Comparison of ENCODE assay signal across 9 mouse cellular contexts in the genomic region with DNA sequence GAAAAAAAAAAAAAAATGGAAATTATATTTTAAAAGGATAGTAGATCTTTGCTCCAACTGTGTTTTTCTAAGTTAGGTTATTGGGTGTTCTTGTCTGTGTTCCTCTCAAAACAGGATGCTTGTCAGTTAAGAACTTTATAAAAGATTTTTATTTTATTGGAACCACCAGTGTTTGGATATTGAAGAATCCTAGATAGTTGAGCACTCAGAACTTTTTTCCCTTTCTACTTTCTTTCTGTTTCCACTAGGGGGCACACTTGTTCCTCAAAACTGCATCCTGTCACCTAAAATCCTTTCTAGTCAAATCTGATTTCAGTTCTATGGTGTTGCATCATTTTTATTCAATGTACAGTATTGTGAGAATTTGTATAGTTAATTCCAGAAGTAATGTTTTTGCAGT. TPM values are rescaled to one million over a fixed set of nuclear protein-coding genes. Genes with fewer than 3 reads are reported as not detected.
DNase-seq lines count a peak whose midpoint lies in the region; ATAC-seq and TF ChIP-seq lines count a peak whose summit lies in the region.
"Had no signal": no experiment of that assay in that cellular context is flagged by ENCODE, and none has a peak within 500 bp of the region (broad histone marks: within the 10 kb centered on the region; RNA-seq: fewer than 3 reads in every experiment).

No protein-coding gene starts in this region.

- H3K4me1 ChIP-seq in ES-Bruce4 (ENCODE audit: control insufficient read depth, insufficient read depth, low read length), result no peaks in the 10 kb centered on the region

- TF ChIP-seq CTCF in layer of hippocampus, adult 2 months (conservative IDR thresholded peaks at IDR 0.05), result peak; percentile 88
- TF ChIP-seq CTCF in ES-Bruce4 (IDR thresholded peaks at IDR 0.05; ENCODE audit: low read depth, low read length), result peak; percentile 6

- intact Hi-C loops in left cerebral cortex, postnatal 36 days (cut with DNase I), result no loop called here

- no peak for TF ChIP-seq POLR2A in ES-Bruce4 (IDR thresholded peaks at IDR 0.05; ENCODE audit: insufficient read depth, low read length)

- TF ChIP-seq EP300 in ES-Bruce4 (IDR thresholded peaks at IDR 0.05; ENCODE audit: insufficient read depth, low read depth, low read length), result no peak

- H3K27me3 ChIP-seq in ES-Bruce4 (ENCODE audit: control insufficient read depth, insufficient read depth, low read length, poor library complexity, severe bottlenecking), result no peaks in the 10 kb centered on the region
- H3K27me3 ChIP-seq: megakaryocyte, embryonic 14.5 days had no signal

- no peak for DNase-seq in layer of hippocampus, adult 2 months (ENCODE audit: low spot score in 2 of 2)
- no peak for DNase-seq in layer of hippocampus, adult 11-12 months (ENCODE audit: low spot score)
- DNase-seq in adipocyte (ENCODE audit: low spot score), result peak; percentile 65
- DNase-seq in lung, postnatal 25 days (ENCODE audit: low spot score), result peak; percentile 26
- DNase-seq in urinary bladder, adult 18-20 months (ENCODE audit: low spot score in 2 of 2), result no peak
- DNase-seq in left cerebral cortex, postnatal 36 days (ENCODE audit: low spot score in 2 of 2), result no peak

- H3K27ac ChIP-seq in layer of hippocampus, adult 2 months, result no peak overlapping the region
- H3K27ac ChIP-seq in ES-Bruce4 (ENCODE audit: insufficient read depth, low read length), result no peak overlapping the region

- H3K9ac ChIP-seq in ES-Bruce4 (ENCODE audit: low read depth, poor library complexity, severe bottlenecking), result no peak overlapping the region

- H3K36me3 ChIP-seq in ES-Bruce4 (ENCODE audit: control insufficient read depth, insufficient read depth, low read length, poor library complexity, severe bottlenecking), result peaks cover 33% of the 10 kb centered on the region

- no peaks in the 10 kb centered on the region for H3K9me3 ChIP-seq in ES-Bruce4 (replicated peaks; ENCODE audit: control insufficient read depth, insufficient read depth, low read length, poor library complexity, severe bottlenecking)
- H3K9me3 ChIP-seq: megakaryocyte, embryonic 14.5 days had no signal

- H3K4me3 ChIP-seq in layer of hippocampus, adult 2 months, result no peak overlapping the region
- H3K4me3 ChIP-seq in ES-Bruce4 (ENCODE audit: low read depth, low read length), result no peak overlapping the region
- H3K4me3 ChIP-seq: megakaryocyte, embryonic 14.5 days had no signal

- no peak for ATAC-seq in megakaryocyte-erythroid progenitor cell, adult 5-6 weeks (replicated peaks; ENCODE audit: low FRiP score, low TSS enrichment, poor library complexity, severe bottlenecking)

RNA-seq across cellular contexts. Expression of gene Mrc2, which starts 51.5 kb away (rescaled TPM):
- total RNA-seq in layer of hippocampus, adult 2 months (2021), result 1 to 10 TPM; 4.1 to 5.7 TPM
- 4.5 and 5.0 TPM in 2 replicates for polyA plus RNA-seq in ES-Bruce4 (2011; ENCODE audit: insufficient read depth, insufficient read length, low read depth, missing spikeins)
- not detected in 2 replicates for total RNA-seq in megakaryocyte-erythroid progenitor cell, adult 5-6 weeks (2014; fragmentation: Nextera tagmentation)
- total RNA-seq in megakaryocyte-erythroid progenitor cell, adult 5-6 weeks (2017), result not detected in 2 replicates
- 10 to 100 TPM in 1 of 2 experiments, 1 to 10 TPM in 1; 4.8 to 10.1 TPM for total RNA-seq in left cerebral cortex, postnatal 36 days (2021)

Comparison
In these comparisons a context has a peak if more than half of its experiments do, and no peak if none do; other contexts are left out.
1. DNase-seq: peak in adipocyte (single experiment) and lung, postnatal 25 days (single experiment); none in layer of hippocampus, adult 2 months (0 of 2), layer of hippocampus, adult 11-12 months (single experiment), urinary bladder, adult 18-20 months (0 of 2) and left cerebral cortex, postnatal 36 days (0 of 2).
2. RNA of gene Mrc2, which starts 51.5 kb away (total RNA-seq): 4.8 to 10.1 TPM in left cerebral cortex, postnatal 36 days and 4.1 to 5.7 TPM in layer of hippocampus, adult 2 months; not detected in megakaryocyte-erythroid progenitor cell, adult 5-6 weeks; every median in the first group is over 4 times any median in the second.